Mouse (Mus musculus): ENCODE results near the gene Rpl27. TPM values are rescaled to one million over a fixed set of nuclear protein-coding genes. Genes with fewer than 3 reads are reported as not detected.

The Rpl27 gene
- total RNA-seq, 2 experiments from 2014 or later: 66.9 to 67.8 TPM

Small RNA genes lying within 50 kb of the gene (microRNA-seq; reads per million reads assigned to microRNA genes)
- 0 to 0.20 reads per million in 2 experiments for gene Mir6929

Other genes starting within 250 kb of the Rpl27 start
- 10 to 100 TPM; 27.9 to 30.9 TPM for gene Ezh1, start 215.8 kb upstream of the Rpl27 start, total RNA-seq (2021)
- gene Ramp2, start 196.3 kb upstream of the Rpl27 start, total RNA-seq (2021): 10 to 100 TPM; 69.6 to 70.0 TPM
- gene Vps25, start 188.6 kb upstream of the Rpl27 start, total RNA-seq (2021): 10 to 100 TPM; 78.4 to 81.9 TPM
- 1 to 10 TPM; 3.4 to 4.5 TPM for gene Wnk4, start 181.7 kb upstream of the Rpl27 start, total RNA-seq (2021)
- under 1 TPM; 0.37 to 0.56 TPM for gene Cntd1, start 163.3 kb upstream of the Rpl27 start, total RNA-seq (2021)
- gene Coa3, start 163.2 kb upstream of the Rpl27 start, total RNA-seq (2021): 10 to 100 TPM; 92.7 to 93.1 TPM
- 100 to 1,000 TPM; 173 to 195 TPM for gene Becn1, start 140.0 kb upstream of the Rpl27 start, total RNA-seq (2021)
- gene Psme3, start 126.1 kb upstream of the Rpl27 start, total RNA-seq (2021): 100 to 1,000 TPM in 1 of 2 experiments, 10 to 100 TPM in 1; 96.6 to 106 TPM
- 1 to 10 TPM; 4.8 TPM for gene Aoc2, start 117.2 kb upstream of the Rpl27 start, total RNA-seq (2021)
- gene Aoc3, start 111.7 kb upstream of the Rpl27 start, total RNA-seq (2021): 1 to 10 TPM; 1.7 to 1.8 TPM
- gene G6pc, start 74.7 kb upstream of the Rpl27 start, total RNA-seq (2021): not detected
- gene Aarsd1, start 24.7 kb upstream of the Rpl27 start, total RNA-seq (2021): 10 to 100 TPM; 51.0 to 57.2 TPM
- gene Gm27029, start 17.5 kb upstream of the Rpl27 start, total RNA-seq (2021): 1 to 10 TPM; 4.1 to 4.5 TPM
- gene Rundc1, start 17.2 kb upstream of the Rpl27 start, total RNA-seq (2021): 10 to 100 TPM; 24.4 to 26.4 TPM
- 1 to 10 TPM; 1.3 to 1.9 TPM for gene Ptges3l, start 17.0 kb upstream of the Rpl27 start, total RNA-seq (2021)
- 1 to 10 TPM; 2.2 to 2.5 TPM for gene Ifi35, start 6.1 kb downstream of the Rpl27 start, total RNA-seq (2021)
- 100 to 1,000 TPM; 166 to 176 TPM for gene Rnd2, start 22.7 kb downstream of the Rpl27 start, total RNA-seq (2021)
- 10 to 100 TPM; 67.0 to 77.7 TPM for gene Vat1, start 23.9 kb downstream of the Rpl27 start, total RNA-seq (2021)
- 1 to 10 TPM; 2.7 to 3.3 TPM for gene Brca1, start 109.7 kb downstream of the Rpl27 start, total RNA-seq (2021)
- gene Nbr1, start 109.9 kb downstream of the Rpl27 start, total RNA-seq (2021): 100 to 1,000 TPM; 161 to 165 TPM
- gene Tmem106a, start 139.9 kb downstream of the Rpl27 start, total RNA-seq (2021): 1 to 10 TPM; 2.7 to 3.6 TPM
- not detected for gene Gm11634, start 157.0 kb downstream of the Rpl27 start, total RNA-seq (2021)
- 1 to 10 TPM; 4.2 to 7.7 TPM for gene Rdm1, start 184.9 kb downstream of the Rpl27 start, total RNA-seq (2021)
- 10 to 100 TPM; 12.1 to 13.3 TPM for gene Arl4d, start 223.2 kb downstream of the Rpl27 start, total RNA-seq (2021)

Data from layer of hippocampus, postnatal 10 days (tissue).